Mouse (Mus musculus): Measurements from ENCODE around the gene Pex7. TPM values are rescaled to one million over a fixed set of nuclear protein-coding genes. Genes with fewer than 3 reads are reported as not detected.
A peak's percentile ranks its signal among the peaks of the same experiment; 100 is the strongest.

Pex7 gene
- polyA plus RNA-seq, 1 experiment from 2014 or later = 31.6 TPM

GRCm38 (mm10) chr10:19941063-19941462, 33.6 kb upstream of the Pex7 start:
- Histone ChIP-seq H3K27me3 (ENCODE audit: insufficient read depth, poor library complexity, severe bottlenecking) (no peaks in the 10 kb centered on the region), H3K4me3 (no peak overlapping the region), H3K4me1 (peaks cover 36% of the 10 kb centered on the region), H3K27ac (no peak overlapping the region), H3K9me3 (no peaks in the 10 kb centered on the region), H3K36me3 (no peaks in the 10 kb centered on the region)
- DNase-seq (ENCODE audit: low spot score) = peak; percentile 68
- WGBS = 26% methylated on average over 6 of the region's 6 CpGs

GRCm38 (mm10) chr10:19940626-19941025, 33.1 kb upstream of the Pex7 start:
- WGBS = 93% methylated on average over 8 of the region's 8 CpGs
- Histone ChIP-seq H3K27ac (no peak overlapping the region), H3K4me3 (no peak overlapping the region), H3K27me3 (ENCODE audit: insufficient read depth, poor library complexity, severe bottlenecking) (no peaks in the 10 kb centered on the region), H3K36me3 (no peaks in the 10 kb centered on the region), H3K4me1 (peaks cover 36% of the 10 kb centered on the region), H3K9me3 (no peaks in the 10 kb centered on the region)
- peak; percentile 27 for DNase-seq (ENCODE audit: low spot score)

GRCm38 (mm10) chr10:19940127-19940526, 32.6 kb upstream of the Pex7 start:
- H3K4me1 ChIP-seq = peaks cover 39% of the 10 kb centered on the region
- 86% methylated on average over 7 of the region's 7 CpGs for WGBS
- H3K9me3 ChIP-seq = no peaks in the 10 kb centered on the region
- no peak overlapping the region for H3K27ac ChIP-seq
- H3K27me3 ChIP-seq (ENCODE audit: insufficient read depth, poor library complexity, severe bottlenecking) = no peaks in the 10 kb centered on the region
- DNase-seq (ENCODE audit: low spot score) = no peak
- no peaks in the 10 kb centered on the region for H3K36me3 ChIP-seq
- no peak overlapping the region for H3K4me3 ChIP-seq

- Histone ChIP-seq H3K4me3 (no peak overlapping the region), H3K9me3 (no peaks in the 10 kb centered on the region), H3K27ac (no peak overlapping the region), H3K4me1 (peaks cover 43% of the 10 kb centered on the region), H3K36me3 (no peaks in the 10 kb centered on the region), H3K27me3 (ENCODE audit: insufficient read depth, poor library complexity, severe bottlenecking) (no peaks in the 10 kb centered on the region)
- 64% methylated on average over 8 of the region's 8 CpGs for WGBS
- DNase-seq (ENCODE audit: low spot score) = no peak
These were observed 31.8 kb upstream of the Pex7 start for GRCm38 (mm10) chr10:19939282-19939705.

- 79% methylated on average over 6 of the region's 6 CpGs for WGBS
- peaks cover 44% of the 10 kb centered on the region for H3K4me1 ChIP-seq
These were observed 31.2 kb upstream of the Pex7 start for GRCm38 (mm10) chr10:19938738-19939137.

GRCm38 (mm10) chr10:19936961-19937708, 29.6 kb upstream of the Pex7 start:
- peaks cover 51% of the 10 kb centered on the region for H3K4me1 ChIP-seq
- 58% methylated on average over 9 of the region's 9 CpGs for WGBS
- no peaks in the 10 kb centered on the region for H3K9me3 ChIP-seq
- DNase-seq (ENCODE audit: low spot score) = peak; percentile 43
- H3K36me3 ChIP-seq = no peaks in the 10 kb centered on the region
- H3K27me3 ChIP-seq (ENCODE audit: insufficient read depth, poor library complexity, severe bottlenecking) = peaks cover 5% of the 10 kb centered on the region; the same call in 1 of the 2 replicates
- H3K4me3 ChIP-seq = peak overlapping the region; percentile 89
- H3K27ac ChIP-seq = no peak overlapping the region

More at GRCm38 (mm10) chr10:19938738-19939137, 31.2 kb upstream of the Pex7 start:
- Histone ChIP-seq H3K27ac (no peak overlapping the region), H3K27me3 (ENCODE audit: insufficient read depth, poor library complexity, severe bottlenecking) (no peaks in the 10 kb centered on the region), H3K36me3 (no peaks in the 10 kb centered on the region), H3K4me3 (no peak overlapping the region), H3K9me3 (no peaks in the 10 kb centered on the region)
- no peak for DNase-seq (ENCODE audit: low spot score)

GRCm38 (mm10) chr10:19935821-19936367, 28.4 kb upstream of the Pex7 start:
- no peaks in the 10 kb centered on the region for H3K36me3 ChIP-seq
- peak overlapping the region; percentile 89 for H3K4me3 ChIP-seq
- peaks cover 48% of the 10 kb centered on the region for H3K4me1 ChIP-seq
- H3K27me3 ChIP-seq (ENCODE audit: insufficient read depth, poor library complexity, severe bottlenecking) = peaks cover 5% of the 10 kb centered on the region; the same call in 1 of the 2 replicates
- H3K9me3 ChIP-seq = no peaks in the 10 kb centered on the region
- WGBS = 55% methylated on average over 4 of the region's 4 CpGs
- peak overlapping the region; percentile 95; the same call in 1 of the 2 replicates for H3K27ac ChIP-seq
- peak; percentile 9 for DNase-seq (ENCODE audit: low spot score)

- Histone ChIP-seq H3K36me3 (no peaks in the 10 kb centered on the region), H3K9me3 (no peaks in the 10 kb centered on the region), H3K4me1 (peaks cover 43% of the 10 kb centered on the region), H3K27me3 (ENCODE audit: insufficient read depth, poor library complexity, severe bottlenecking) (peaks cover 5% of the 10 kb centered on the region; the same call in 1 of the 2 replicates), H3K4me3 (peak overlapping the region; percentile 89), H3K27ac (peak overlapping the region; percentile 95)
- peak; percentile 69 for DNase-seq (ENCODE audit: low spot score)
- WGBS = 3% methylated on average over 10 of the region's 10 CpGs
These were observed 27.8 kb upstream of the Pex7 start for GRCm38 (mm10) chr10:19935295-19935623.

- peaks cover 5% of the 10 kb centered on the region; the same call in 1 of the 2 replicates for H3K27me3 ChIP-seq (ENCODE audit: insufficient read depth, poor library complexity, severe bottlenecking)
- no peaks in the 10 kb centered on the region for H3K9me3 ChIP-seq
- H3K4me3 ChIP-seq = peak within 1 kb of the TSS; percentile 89
- H3K4me1 ChIP-seq = peaks cover 39% of the 10 kb centered on the region
- H3K36me3 ChIP-seq = no peaks in the 10 kb centered on the region
- peak; percentile 83 for DNase-seq (ENCODE audit: low spot score)
- under 1% methylated on average over 82 of the region's 95 CpGs for WGBS
- peak within 1 kb of the TSS; percentile 95 for H3K27ac ChIP-seq
These were observed 27.1 kb upstream of the Pex7 start, which contains the start of gene Map3k5 for GRCm38 (mm10) chr10:19934384-19935294. Map3k5 (plus strand) TSS chr10:19934472.

GRCm38 (mm10) chr10:19933511-19934383, 26.3 kb upstream of the Pex7 start:
- Histone ChIP-seq H3K36me3 (no peaks in the 10 kb centered on the region), H3K27me3 (ENCODE audit: insufficient read depth, poor library complexity, severe bottlenecking) (peaks cover 5% of the 10 kb centered on the region; the same call in 1 of the 2 replicates), H3K4me3 (peak overlapping the region; percentile 89), H3K27ac (peak overlapping the region; percentile 95), H3K9me3 (no peaks in the 10 kb centered on the region), H3K4me1 (peaks cover 32% of the 10 kb centered on the region)
- WGBS = under 1% methylated on average over 89 of the region's 97 CpGs
- peak; percentile 85 for DNase-seq (ENCODE audit: low spot score)

- no peak for DNase-seq (ENCODE audit: low spot score)
- Histone ChIP-seq H3K4me3 (peak overlapping the region; percentile 89), H3K27ac (peak overlapping the region; percentile 42; the same call in 1 of the 2 replicates), H3K9me3 (no peaks in the 10 kb centered on the region), H3K4me1 (peaks cover 28% of the 10 kb centered on the region), H3K27me3 (ENCODE audit: insufficient read depth, poor library complexity, severe bottlenecking) (peaks cover 5% of the 10 kb centered on the region; the same call in 1 of the 2 replicates), H3K36me3 (no peaks in the 10 kb centered on the region)
- 45% methylated on average over 3 of the region's 3 CpGs for WGBS
These were observed 25.5 kb upstream of the Pex7 start for GRCm38 (mm10) chr10:19932986-19933385.

GRCm38 (mm10) chr10:19928205-19928604, 20.7 kb upstream of the Pex7 start:
- peaks cover 5% of the 10 kb centered on the region; the same call in 1 of the 2 replicates for H3K27me3 ChIP-seq (ENCODE audit: insufficient read depth, poor library complexity, severe bottlenecking)
- 33% methylated on average over 1 of the region's 1 CpGs for WGBS
- no peaks in the 10 kb centered on the region for H3K36me3 ChIP-seq
- H3K4me3 ChIP-seq = no peak overlapping the region
- H3K9me3 ChIP-seq = no peaks in the 10 kb centered on the region
- H3K27ac ChIP-seq = peak overlapping the region; percentile 85
- peaks cover 13% of the 10 kb centered on the region; the same call in 1 of the 2 replicates for H3K4me1 ChIP-seq
- no peak for DNase-seq (ENCODE audit: low spot score)

Measured in heart, embryonic 10.5 days (tissue).